Mouse (Mus musculus): ENCODE measurements around the gene Tnc. TPM values are rescaled to one million over a fixed set of nuclear protein-coding genes. Genes with fewer than 3 reads are reported as not detected.

Tnc gene
- polyA plus RNA-seq, 1 experiment from 2014 or later, result 54.4 TPM

- WGBS, result 73% methylated on average over 6 of the region's 6 CpGs
- ATAC-seq (ENCODE audit: low FRiP score), result no peak
Observed at GRCm38 (mm10) chr4:64058856-64059231, 12.0 kb upstream of the Tnc start.

GRCm38 (mm10) chr4:64058048-64058855 lies 11.4 kb upstream of the Tnc start:
- Histone ChIP-seq H3K4me1 (no peaks in the 10 kb centered on the region), H3K4me2 (no peak overlapping the region), H3K9me3 (replicated peaks) (no peaks in the 10 kb centered on the region), H3K27me3 (replicated peaks) (no peaks in the 10 kb centered on the region), H3K36me3 (no peaks in the 10 kb centered on the region), H3K27ac (replicated peaks) (no peak overlapping the region), H3K4me3 (replicated peaks) (no peak overlapping the region), H3K9ac (replicated peaks) (no peak overlapping the region)
- no peak for ATAC-seq (ENCODE audit: low FRiP score)
- WGBS, result 80% methylated on average over 12 of the region's 12 CpGs

More at GRCm38 (mm10) chr4:64058856-64059231, 12.0 kb upstream of the Tnc start:
- H3K27ac ChIP-seq (replicated peaks), result no peak overlapping the region
- no peaks in the 10 kb centered on the region for H3K4me1 ChIP-seq
- no peak overlapping the region for H3K4me2 ChIP-seq
- H3K9me3 ChIP-seq (replicated peaks), result no peaks in the 10 kb centered on the region
- no peaks in the 10 kb centered on the region for H3K27me3 ChIP-seq (replicated peaks)
- no peaks in the 10 kb centered on the region for H3K36me3 ChIP-seq
- no peak overlapping the region for H3K9ac ChIP-seq (replicated peaks)
- H3K4me3 ChIP-seq (replicated peaks), result no peak overlapping the region

GRCm38 (mm10) chr4:64048177-64048576 lies 1.4 kb upstream of the Tnc start:
- no peak overlapping the region for H3K27ac ChIP-seq (replicated peaks)
- peaks cover 15% of the 10 kb centered on the region for H3K4me1 ChIP-seq
- no peaks in the 10 kb centered on the region for H3K36me3 ChIP-seq
- no peaks in the 10 kb centered on the region for H3K9me3 ChIP-seq (replicated peaks)
- H3K9ac ChIP-seq (replicated peaks), result no peak overlapping the region
- peaks cover 14% of the 10 kb centered on the region for H3K27me3 ChIP-seq (replicated peaks)
- no peak for ATAC-seq (ENCODE audit: low FRiP score)
- no peak overlapping the region for H3K4me3 ChIP-seq (replicated peaks)
- no peak overlapping the region for H3K4me2 ChIP-seq
- WGBS, result 25% methylated on average over 7 of the region's 7 CpGs

GRCm38 (mm10) chr4:64043893-64044292 lies 2.9 kb downstream of the Tnc start:
- Histone ChIP-seq H3K27me3 (replicated peaks) (peaks cover 14% of the 10 kb centered on the region), H3K36me3 (no peaks in the 10 kb centered on the region), H3K9ac (replicated peaks) (no peak overlapping the region), H3K4me2 (peak overlapping the region; percentile 70), H3K27ac (replicated peaks) (no peak overlapping the region), H3K9me3 (replicated peaks) (no peaks in the 10 kb centered on the region), H3K4me1 (peaks cover 15% of the 10 kb centered on the region), H3K4me3 (replicated peaks) (peak overlapping the region; percentile 41; the same call in 1 of the 2 replicates)
- WGBS, result 84% methylated on average over 4 of the region's 4 CpGs
- no peak for ATAC-seq (ENCODE audit: low FRiP score)

GRCm38 (mm10) chr4:64043371-64043770 lies 3.4 kb downstream of the Tnc start:
- Histone ChIP-seq H3K9ac (replicated peaks) (no peak overlapping the region), H3K27me3 (replicated peaks) (peaks cover 14% of the 10 kb centered on the region), H3K4me1 (peaks cover 15% of the 10 kb centered on the region), H3K27ac (replicated peaks) (no peak overlapping the region), H3K9me3 (replicated peaks) (no peaks in the 10 kb centered on the region), H3K4me2 (peak overlapping the region; percentile 70), H3K4me3 (replicated peaks) (no peak overlapping the region), H3K36me3 (no peaks in the 10 kb centered on the region)
- 73% methylated on average over 6 of the region's 6 CpGs for WGBS
- ATAC-seq (ENCODE audit: low FRiP score), result no peak

- no peaks in the 10 kb centered on the region for H3K9me3 ChIP-seq (replicated peaks)
- no peak overlapping the region for H3K27ac ChIP-seq (replicated peaks)
- no peaks in the 10 kb centered on the region for H3K4me1 ChIP-seq
- 92% methylated on average over 2 of the region's 2 CpGs for WGBS
- no peaks in the 10 kb centered on the region for H3K36me3 ChIP-seq
- H3K4me2 ChIP-seq, result no peak overlapping the region
- 0 out of 2 replicates have a peak, but pooled peaks cover 2% of the 10 kb centered on the region for H3K27me3 ChIP-seq (replicated peaks)
- ATAC-seq (ENCODE audit: low FRiP score), result no peak
- H3K4me3 ChIP-seq (replicated peaks), result no peak overlapping the region
- H3K9ac ChIP-seq (replicated peaks), result no peak overlapping the region
Observed at GRCm38 (mm10) chr4:64039091-64039490, 7.7 kb downstream of the Tnc start.

- no peak for ATAC-seq (ENCODE audit: low FRiP score)
- 86% methylated on average over 2 of the region's 2 CpGs for WGBS
- no peak overlapping the region for H3K4me2 ChIP-seq
Observed at GRCm38 (mm10) chr4:64037513-64037912, 9.3 kb downstream of the Tnc start.

GRCm38 (mm10) chr4:64034724-64035123 lies 12.1 kb downstream of the Tnc start:
- Histone ChIP-seq H3K4me2 (no peak overlapping the region), H3K27ac (replicated peaks) (no peak overlapping the region), H3K36me3 (no peaks in the 10 kb centered on the region), H3K27me3 (replicated peaks) (no peaks in the 10 kb centered on the region), H3K9me3 (replicated peaks) (no peaks in the 10 kb centered on the region), H3K4me3 (replicated peaks) (no peak overlapping the region), H3K9ac (replicated peaks) (no peak overlapping the region), H3K4me1 (0 out of 2 replicates have a peak, but pooled peaks cover 3% of the 10 kb centered on the region)
- ATAC-seq (ENCODE audit: low FRiP score), result no peak
- WGBS, result 85% methylated on average over 1 of the region's 1 CpGs

More at GRCm38 (mm10) chr4:64037513-64037912, 9.3 kb downstream of the Tnc start:
- no peak overlapping the region for H3K27ac ChIP-seq (replicated peaks)
- H3K4me1 ChIP-seq, result 0 out of 2 replicates have a peak, but pooled peaks cover 3% of the 10 kb centered on the region
- no peak overlapping the region for H3K9ac ChIP-seq (replicated peaks)
- H3K4me3 ChIP-seq (replicated peaks), result no peak overlapping the region
- H3K36me3 ChIP-seq, result no peaks in the 10 kb centered on the region
- no peaks in the 10 kb centered on the region for H3K9me3 ChIP-seq (replicated peaks)
- no peaks in the 10 kb centered on the region for H3K27me3 ChIP-seq (replicated peaks)

GRCm38 (mm10) chr4:64033191-64033590 lies 13.6 kb downstream of the Tnc start:
- no peak for ATAC-seq (ENCODE audit: low FRiP score)
- H3K4me3 ChIP-seq (replicated peaks), result no peak overlapping the region
- H3K4me2 ChIP-seq, result no peak overlapping the region
- no peaks in the 10 kb centered on the region for H3K27me3 ChIP-seq (replicated peaks)
- WGBS, result 65% methylated on average over 2 of the region's 2 CpGs
- no peak overlapping the region for H3K27ac ChIP-seq (replicated peaks)
- no peaks in the 10 kb centered on the region for H3K9me3 ChIP-seq (replicated peaks)
- no peak overlapping the region for H3K9ac ChIP-seq (replicated peaks)
- no peaks in the 10 kb centered on the region for H3K36me3 ChIP-seq
- H3K4me1 ChIP-seq, result 0 out of 2 replicates have a peak, but pooled peaks cover 3% of the 10 kb centered on the region

GRCm38 (mm10) chr4:64029486-64029885 lies 17.3 kb downstream of the Tnc start:
- H3K27me3 ChIP-seq (replicated peaks), result no peaks in the 10 kb centered on the region
- no peak for ATAC-seq (ENCODE audit: low FRiP score)
- no peak overlapping the region for H3K9ac ChIP-seq (replicated peaks)
- 77% methylated on average over 1 of the region's 1 CpGs for WGBS
- no peak overlapping the region for H3K4me2 ChIP-seq
- H3K4me3 ChIP-seq (replicated peaks), result no peak overlapping the region
- H3K36me3 ChIP-seq, result no peaks in the 10 kb centered on the region
- no peaks in the 10 kb centered on the region for H3K9me3 ChIP-seq (replicated peaks)
- no peak overlapping the region for H3K27ac ChIP-seq (replicated peaks)
- H3K4me1 ChIP-seq, result 0 out of 2 replicates have a peak, but pooled peaks cover 3% of the 10 kb centered on the region

- 91% methylated on average over 6 of the region's 6 CpGs for WGBS
- H3K9me3 ChIP-seq (replicated peaks), result no peaks in the 10 kb centered on the region
- no peaks in the 10 kb centered on the region for H3K27me3 ChIP-seq (replicated peaks)
- H3K27ac ChIP-seq (replicated peaks), result no peak overlapping the region
- ATAC-seq (ENCODE audit: low FRiP score), result no peak
- H3K4me3 ChIP-seq (replicated peaks), result no peak overlapping the region
- H3K9ac ChIP-seq (replicated peaks), result no peak overlapping the region
- H3K4me1 ChIP-seq, result no peaks in the 10 kb centered on the region
- H3K36me3 ChIP-seq, result no peaks in the 10 kb centered on the region
- H3K4me2 ChIP-seq, result no peak overlapping the region
Observed at GRCm38 (mm10) chr4:64025591-64025990, 21.2 kb downstream of the Tnc start.

- H3K4me3 ChIP-seq (replicated peaks), result no peak overlapping the region
- WGBS, result 49% methylated on average over 4 of the region's 4 CpGs
- H3K4me1 ChIP-seq, result no peaks in the 10 kb centered on the region
- H3K9ac ChIP-seq (replicated peaks), result no peak overlapping the region
- no peaks in the 10 kb centered on the region for H3K9me3 ChIP-seq (replicated peaks)
- H3K4me2 ChIP-seq, result no peak overlapping the region
- H3K27ac ChIP-seq (replicated peaks), result no peak overlapping the region
- no peaks in the 10 kb centered on the region for H3K27me3 ChIP-seq (replicated peaks)
- ATAC-seq (ENCODE audit: low FRiP score), result no peak
- H3K36me3 ChIP-seq, result no peaks in the 10 kb centered on the region
Observed at GRCm38 (mm10) chr4:64024041-64024779, 22.6 kb downstream of the Tnc start.
